Mouse (Mus musculus): ENCODE results near the gene Wfdc2. TPM values are rescaled to one million over a fixed set of nuclear protein-coding genes. Genes with fewer than 3 reads are reported as not detected.
A peak's percentile ranks its signal among the peaks of the same experiment; 100 is the strongest.
"Not testable (repeated sequence)": the region's sequence is repeated elsewhere in the genome, so short reads cannot be mapped to it uniquely, and the experiment has no call there.

Wfdc2 gene
- polyA plus RNA-seq, 1 experiment from 2014 or later: 1.2 TPM

DNA sequence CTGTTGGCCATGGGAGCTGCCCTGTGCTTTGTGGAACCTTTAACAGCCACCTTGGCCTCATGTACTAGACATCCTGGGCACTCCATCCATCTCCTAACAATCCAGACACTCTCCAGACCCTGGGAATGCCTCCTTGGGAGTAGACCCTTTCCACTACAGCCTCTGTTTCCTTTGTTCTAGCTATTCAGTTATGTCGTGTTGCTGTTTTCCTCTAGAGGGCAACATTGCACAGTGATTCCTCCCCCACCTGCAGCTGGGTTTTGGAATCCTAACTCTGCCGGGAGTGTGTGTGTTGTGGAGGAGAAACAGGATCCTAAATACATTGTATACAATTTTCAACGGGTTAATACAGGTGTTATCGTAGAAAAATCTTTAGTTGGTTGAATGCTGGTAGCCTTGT lies 29.8 kb downstream of the Wfdc2 start:
- Histone ChIP-seq H3K36me3 (ENCODE audit: control insufficient read depth, insufficient read depth, low read length) (no peaks in the 10 kb centered on the region), H3K4me2 (ENCODE audit: low read length) (no peak overlapping the region), H3K9me3 (ENCODE audit: control insufficient read depth, low read length) (no peaks in the 10 kb centered on the region), H3K9ac (replicated peaks; ENCODE audit: low read length) (no peak overlapping the region), H3K27me3 (ENCODE audit: control insufficient read depth, insufficient read depth, low read length) (no peaks in the 10 kb centered on the region), H3K27ac (replicated peaks; ENCODE audit: low read depth, low read length) (no peak overlapping the region), H3K4me1 (ENCODE audit: control insufficient read depth, insufficient read depth, low read length) (no peaks in the 10 kb centered on the region), H3K4me3 (replicated peaks; ENCODE audit: low read depth, low read length) (no peak overlapping the region)
- no peak for ATAC-seq (ENCODE audit: low FRiP score, low TSS enrichment)
- 7% methylated on average over 4 of the region's 4 CpGs for WGBS
- DNase-seq: peak; percentile 82

DNA sequence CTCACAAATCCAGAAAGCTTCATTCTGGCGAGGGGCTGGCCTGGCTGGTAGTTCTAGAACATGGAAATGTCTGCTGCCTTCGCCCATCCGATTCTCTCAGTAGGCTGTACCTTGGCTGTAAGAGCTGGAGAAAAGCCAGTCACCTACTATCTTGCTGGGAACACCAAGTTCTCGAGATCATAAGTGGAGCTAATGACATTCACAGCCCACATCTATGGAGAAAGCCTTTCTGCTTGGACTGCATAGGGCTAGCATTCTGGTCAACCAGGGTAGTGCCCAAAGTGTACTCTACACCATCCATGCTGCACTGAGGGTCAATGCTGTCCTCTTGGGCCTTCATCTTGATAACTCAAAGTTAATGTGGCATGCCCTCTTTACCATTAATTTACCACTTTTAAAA lies 31.3 kb downstream of the Wfdc2 start, which contains the start of gene Eppin:
TSS of gene Eppin (minus strand) at position 101 of the 400 bp plus-strand sequence.
- Histone ChIP-seq H3K4me2 (ENCODE audit: low read length) (no peak within 1 kb of the TSS), H3K27me3 (ENCODE audit: control insufficient read depth, insufficient read depth, low read length) (no peaks in the 10 kb centered on the region), H3K27ac (replicated peaks; ENCODE audit: low read depth, low read length) (no peak within 1 kb of the TSS), H3K36me3 (ENCODE audit: control insufficient read depth, insufficient read depth, low read length) (no peaks in the 10 kb centered on the region), H3K9ac (replicated peaks; ENCODE audit: low read length) (no peak within 1 kb of the TSS), H3K4me1 (ENCODE audit: control insufficient read depth, insufficient read depth, low read length) (no peaks in the 10 kb centered on the region), H3K9me3 (ENCODE audit: control insufficient read depth, low read length) (no peaks in the 10 kb centered on the region), H3K4me3 (replicated peaks; ENCODE audit: low read depth, low read length) (no peak within 1 kb of the TSS)
- ATAC-seq (ENCODE audit: low FRiP score, low TSS enrichment) (no peak), DNase-seq (no peak)
- WGBS: 83% methylated on average over 4 of the region's 4 CpGs

DNA sequence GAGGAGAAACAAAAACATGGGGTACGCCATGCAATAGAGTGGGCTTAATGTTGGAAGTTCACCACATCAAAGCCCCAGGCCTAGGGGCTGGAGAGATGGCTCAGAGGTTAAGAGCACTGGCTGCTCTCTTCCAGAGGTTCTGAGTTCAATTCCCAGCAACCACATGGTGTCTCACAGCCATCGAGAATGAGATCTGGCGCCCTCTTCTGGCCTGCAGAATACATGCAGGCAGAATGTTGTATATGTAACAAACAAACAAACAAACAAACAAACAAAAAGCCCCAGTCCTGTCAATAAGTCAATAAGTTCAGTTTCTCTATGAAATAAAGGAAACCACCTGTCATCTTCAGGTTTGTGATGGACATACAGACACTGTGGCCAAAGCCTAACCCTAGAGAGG lies 38.0 kb downstream of the Wfdc2 start:
- no peaks in the 10 kb centered on the region for H3K27me3 ChIP-seq (ENCODE audit: control insufficient read depth, insufficient read depth, low read length)
- no peak overlapping the region for H3K9ac ChIP-seq (replicated peaks; ENCODE audit: low read length)
- no peaks in the 10 kb centered on the region for H3K9me3 ChIP-seq (ENCODE audit: control insufficient read depth, low read length)
- 69% methylated on average over 3 of the region's 3 CpGs for WGBS
- no peaks in the 10 kb centered on the region for H3K36me3 ChIP-seq (ENCODE audit: control insufficient read depth, insufficient read depth, low read length)
- H3K4me1 ChIP-seq (ENCODE audit: control insufficient read depth, insufficient read depth, low read length): no peaks in the 10 kb centered on the region
- DNase-seq (no peak), ATAC-seq (ENCODE audit: low FRiP score, low TSS enrichment) (no peak)
- H3K4me3 ChIP-seq (replicated peaks; ENCODE audit: low read depth, low read length): no peak overlapping the region
- no peak overlapping the region for H3K27ac ChIP-seq (replicated peaks; ENCODE audit: low read depth, low read length)
- H3K4me2 ChIP-seq (ENCODE audit: low read length): no peak overlapping the region

DNA sequence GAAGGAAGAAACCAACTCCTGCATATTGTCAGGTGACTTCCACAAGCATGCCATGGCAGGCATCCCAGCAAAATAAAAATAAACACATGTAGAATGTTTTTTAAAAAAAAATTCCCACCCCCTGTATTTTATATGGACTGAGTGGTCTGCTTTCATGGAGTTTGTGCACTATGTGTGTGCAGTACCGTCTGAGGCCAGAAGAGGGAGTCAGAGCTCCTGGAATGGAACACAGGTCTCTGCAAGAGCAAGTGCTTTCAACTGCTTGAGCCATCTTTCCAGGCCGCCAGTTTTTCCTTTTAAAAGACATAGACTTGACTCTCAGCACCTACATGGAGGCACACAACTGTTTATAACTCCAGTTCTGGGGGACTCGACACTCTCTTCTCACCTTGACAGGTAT lies 41.3 kb downstream of the Wfdc2 start:
- DNase-seq (no peak), ATAC-seq (ENCODE audit: low FRiP score, low TSS enrichment) (no peak)
- Histone ChIP-seq H3K4me2 (ENCODE audit: low read length) (no peak overlapping the region), H3K4me1 (ENCODE audit: control insufficient read depth, insufficient read depth, low read length) (no peaks in the 10 kb centered on the region), H3K27ac (replicated peaks; ENCODE audit: low read depth, low read length) (no peak overlapping the region), H3K9ac (replicated peaks; ENCODE audit: low read length) (no peak overlapping the region), H3K9me3 (ENCODE audit: control insufficient read depth, low read length) (no peaks in the 10 kb centered on the region), H3K36me3 (ENCODE audit: control insufficient read depth, insufficient read depth, low read length) (no peaks in the 10 kb centered on the region), H3K4me3 (replicated peaks; ENCODE audit: low read depth, low read length) (no peak overlapping the region), H3K27me3 (ENCODE audit: control insufficient read depth, insufficient read depth, low read length) (no peaks in the 10 kb centered on the region)
- 91% methylated on average over 3 of the region's 3 CpGs for WGBS

DNA sequence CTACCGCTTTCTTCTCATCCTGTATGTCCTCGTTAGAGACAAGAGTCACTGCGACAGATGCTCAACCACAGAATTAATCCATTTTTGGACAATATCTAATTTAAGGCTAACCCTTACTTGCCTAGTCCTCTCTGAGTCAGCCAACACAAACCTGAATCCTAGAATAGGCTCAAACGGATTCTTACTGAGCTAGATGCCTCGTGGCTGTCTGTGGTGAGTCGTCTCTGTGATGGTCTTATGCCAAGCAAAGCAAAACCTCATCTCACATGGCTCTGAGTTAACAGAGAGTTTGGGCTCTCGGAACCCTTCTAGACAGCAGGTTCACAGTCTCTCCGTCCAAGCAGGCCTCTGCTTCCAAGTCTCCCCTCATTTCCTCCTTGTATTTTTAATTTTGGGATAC lies 42.2 kb downstream of the Wfdc2 start:
- no peak for ATAC-seq (ENCODE audit: low FRiP score, low TSS enrichment)
- no peaks in the 10 kb centered on the region for H3K27me3 ChIP-seq (ENCODE audit: control insufficient read depth, insufficient read depth, low read length)
- H3K27ac ChIP-seq (replicated peaks; ENCODE audit: low read depth, low read length): no peak overlapping the region
- no peaks in the 10 kb centered on the region for H3K36me3 ChIP-seq (ENCODE audit: control insufficient read depth, insufficient read depth, low read length)
- no peak for DNase-seq
- no peak overlapping the region for H3K4me3 ChIP-seq (replicated peaks; ENCODE audit: low read depth, low read length)
- H3K4me2 ChIP-seq (ENCODE audit: low read length): no peak overlapping the region
- no peak overlapping the region for H3K9ac ChIP-seq (replicated peaks; ENCODE audit: low read length)
- 94% methylated on average over 8 of the region's 8 CpGs for WGBS
- no peaks in the 10 kb centered on the region for H3K4me1 ChIP-seq (ENCODE audit: control insufficient read depth, insufficient read depth, low read length)
- no peaks in the 10 kb centered on the region for H3K9me3 ChIP-seq (ENCODE audit: control insufficient read depth, low read length)

DNA sequence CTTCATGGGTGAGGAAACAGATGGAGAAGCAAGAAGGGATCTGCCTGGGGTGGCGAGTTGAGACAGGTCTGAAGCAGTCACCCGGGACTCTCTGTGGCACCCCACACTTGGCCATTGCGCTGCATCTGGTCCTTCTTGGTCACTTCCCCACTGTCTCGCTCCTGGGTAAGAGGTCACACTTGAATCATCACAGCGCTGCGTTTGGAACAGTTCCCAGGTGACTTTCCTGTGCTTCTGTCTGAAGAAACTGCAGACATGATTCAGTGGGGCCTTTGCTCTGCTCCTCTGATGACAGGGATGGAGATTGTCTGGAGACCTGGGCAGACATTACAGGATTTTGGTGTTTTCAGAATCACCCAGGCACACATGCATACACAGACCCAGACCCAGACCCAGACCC lies 46.6 kb downstream of the Wfdc2 start:
- no peaks in the 10 kb centered on the region for H3K36me3 ChIP-seq (ENCODE audit: control insufficient read depth, insufficient read depth, low read length)
- H3K27me3 ChIP-seq (ENCODE audit: control insufficient read depth, insufficient read depth, low read length): no peaks in the 10 kb centered on the region
- H3K27ac ChIP-seq (replicated peaks; ENCODE audit: low read depth, low read length): no peak overlapping the region
- H3K9ac ChIP-seq (replicated peaks; ENCODE audit: low read length): no peak overlapping the region
- H3K9me3 ChIP-seq (ENCODE audit: control insufficient read depth, low read length): no peaks in the 10 kb centered on the region
- H3K4me2 ChIP-seq (ENCODE audit: low read length): no peak overlapping the region
- ATAC-seq (ENCODE audit: low FRiP score, low TSS enrichment): no peak
- no peak for DNase-seq
- no peaks in the 10 kb centered on the region for H3K4me1 ChIP-seq (ENCODE audit: control insufficient read depth, insufficient read depth, low read length)
- H3K4me3 ChIP-seq (replicated peaks; ENCODE audit: low read depth, low read length): no peak overlapping the region
- WGBS: 71% methylated on average over 6 of the region's 6 CpGs

DNA sequence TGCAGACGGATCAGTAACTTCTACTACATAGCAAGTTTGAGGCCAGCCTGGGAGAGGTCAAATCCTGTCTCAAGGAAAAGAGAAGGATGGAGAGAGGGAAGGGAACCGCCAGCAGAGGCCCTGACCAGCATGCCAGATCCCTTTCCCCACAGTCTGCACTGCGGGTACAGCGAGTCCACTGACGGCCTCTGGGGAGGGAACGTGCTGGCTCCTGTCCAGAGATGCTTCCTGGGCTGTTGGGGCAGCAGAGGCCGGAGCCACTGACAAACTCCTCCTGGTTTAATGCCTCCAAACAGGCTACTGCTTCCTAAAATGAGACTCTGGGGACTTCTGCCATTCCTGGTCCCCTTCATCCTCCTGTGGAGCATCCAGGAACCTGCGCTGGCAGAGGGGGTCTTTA lies 51.3 kb downstream of the Wfdc2 start, which contains the start of the genes Wfdc6b and Wfdc8:
TSS of gene Wfdc6b (plus strand) at position 52 of the 400 bp plus-strand sequence.
TSS of gene Wfdc8 (minus strand) at position 156 of the 400 bp plus-strand sequence.
- peak; percentile 4 for DNase-seq
- WGBS: 60% methylated on average over 8 of the region's 8 CpGs
- H3K4me2 ChIP-seq (ENCODE audit: low read length); H3K27me3 ChIP-seq (ENCODE audit: control insufficient read depth, insufficient read depth, low read length); H3K27ac ChIP-seq (replicated peaks; ENCODE audit: low read depth, low read length); H3K4me3 ChIP-seq (replicated peaks; ENCODE audit: low read depth, low read length); ATAC-seq (ENCODE audit: low FRiP score, low TSS enrichment); H3K9me3 ChIP-seq (ENCODE audit: control insufficient read depth, low read length); H3K4me1 ChIP-seq (ENCODE audit: control insufficient read depth, insufficient read depth, low read length); H3K9ac ChIP-seq (replicated peaks; ENCODE audit: low read length); H3K36me3 ChIP-seq (ENCODE audit: control insufficient read depth, insufficient read depth, low read length): not testable (repeated sequence)

DNA sequence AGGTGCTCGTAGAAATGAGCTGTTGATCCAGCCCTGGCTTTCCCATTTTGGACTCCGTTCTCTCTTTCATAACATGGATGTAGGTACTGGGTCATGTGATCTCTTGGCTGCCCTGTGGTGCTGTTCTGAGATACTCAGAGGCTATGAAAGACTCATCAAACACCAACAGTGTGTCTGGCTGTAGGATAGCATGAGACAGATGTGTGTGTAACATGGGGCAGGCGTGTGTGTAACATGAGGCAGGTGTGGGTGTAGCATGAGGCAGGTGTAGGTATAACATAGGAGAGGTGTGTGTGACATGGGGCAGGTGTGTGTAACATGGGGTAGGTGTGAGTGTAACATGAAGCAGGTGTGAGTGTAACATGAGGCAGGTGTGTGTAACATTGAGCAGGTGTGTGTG lies 53.2 kb downstream of the Wfdc2 start:
- DNase-seq (no peak), ATAC-seq (ENCODE audit: low FRiP score, low TSS enrichment) (no peak)
- H3K4me2 ChIP-seq (ENCODE audit: low read length): no peak overlapping the region
- no peak overlapping the region for H3K4me3 ChIP-seq (replicated peaks; ENCODE audit: low read depth, low read length)
- H3K36me3 ChIP-seq (ENCODE audit: control insufficient read depth, insufficient read depth, low read length): no peaks in the 10 kb centered on the region
- no peaks in the 10 kb centered on the region for H3K4me1 ChIP-seq (ENCODE audit: control insufficient read depth, insufficient read depth, low read length)
- no peaks in the 10 kb centered on the region for H3K27me3 ChIP-seq (ENCODE audit: control insufficient read depth, insufficient read depth, low read length)
- H3K9me3 ChIP-seq (ENCODE audit: control insufficient read depth, low read length): no peaks in the 10 kb centered on the region
- no peak overlapping the region for H3K27ac ChIP-seq (replicated peaks; ENCODE audit: low read depth, low read length)
- WGBS: 90% methylated on average over 3 of the region's 3 CpGs
- no peak overlapping the region for H3K9ac ChIP-seq (replicated peaks; ENCODE audit: low read length)
